Mouse (Mus musculus): ENCODE results near the gene Dnttip2.
A peak's percentile ranks its signal among the peaks of the same experiment; 100 is the strongest.

Gene Dnttip2

GRCm38 (mm10) chr3:122290696-122291095 is 16.5 kb downstream of the Dnttip2 start:
- no peak for DNase-seq (ENCODE audit: low spot score in 2 of 2)

- no peak for DNase-seq (ENCODE audit: low spot score in 2 of 2)
Measured at GRCm38 (mm10) chr3:122291828-122292227, 17.6 kb downstream of the Dnttip2 start.

DNA sequence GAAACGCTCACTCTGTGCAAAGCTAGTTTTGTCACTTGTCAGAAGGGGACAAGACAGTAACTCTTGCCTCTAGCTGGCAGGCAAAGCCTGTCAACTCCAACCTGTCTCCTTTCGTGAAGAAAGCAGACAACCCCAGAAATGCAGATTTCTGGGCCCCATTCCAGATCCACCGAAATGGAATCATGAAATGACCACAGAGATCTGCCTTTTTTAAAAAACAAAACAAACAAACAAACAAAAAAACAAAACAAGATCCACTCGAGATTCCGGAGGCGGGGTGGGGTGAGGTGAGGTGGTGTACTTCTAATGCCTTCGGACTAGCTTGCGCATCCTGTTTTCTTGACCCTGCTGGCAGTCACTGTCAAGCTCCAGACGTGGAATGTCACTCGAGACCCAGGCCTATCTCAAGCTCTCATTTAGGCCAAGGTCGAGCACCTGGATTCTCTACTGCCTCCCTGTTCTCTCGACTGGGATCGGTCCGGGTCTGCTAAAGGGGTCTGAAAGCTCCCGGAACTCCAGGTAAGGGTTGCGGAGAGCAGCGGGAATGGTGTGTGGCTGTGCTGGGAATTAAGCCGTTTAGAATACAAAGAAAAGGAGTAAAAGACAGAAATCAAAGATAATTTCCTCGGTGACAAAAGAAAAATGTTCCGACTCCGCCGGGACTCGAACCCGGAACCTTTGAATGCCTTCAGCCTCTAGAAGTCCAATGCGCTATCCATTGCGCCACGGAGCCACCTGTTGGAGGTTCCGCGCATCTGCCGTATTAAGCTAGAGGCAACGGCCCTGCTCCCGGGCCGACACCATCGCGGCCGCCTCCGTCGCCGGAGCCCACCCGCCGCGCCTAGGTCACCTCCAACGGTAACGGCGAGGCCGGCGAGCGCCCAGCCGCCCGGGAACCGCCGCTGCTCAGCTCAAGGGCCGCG is 18.4 kb downstream of the Dnttip2 start:
- DNase-seq (ENCODE audit: low spot score in 2 of 2): peak; percentile 90 to 92

DNA sequence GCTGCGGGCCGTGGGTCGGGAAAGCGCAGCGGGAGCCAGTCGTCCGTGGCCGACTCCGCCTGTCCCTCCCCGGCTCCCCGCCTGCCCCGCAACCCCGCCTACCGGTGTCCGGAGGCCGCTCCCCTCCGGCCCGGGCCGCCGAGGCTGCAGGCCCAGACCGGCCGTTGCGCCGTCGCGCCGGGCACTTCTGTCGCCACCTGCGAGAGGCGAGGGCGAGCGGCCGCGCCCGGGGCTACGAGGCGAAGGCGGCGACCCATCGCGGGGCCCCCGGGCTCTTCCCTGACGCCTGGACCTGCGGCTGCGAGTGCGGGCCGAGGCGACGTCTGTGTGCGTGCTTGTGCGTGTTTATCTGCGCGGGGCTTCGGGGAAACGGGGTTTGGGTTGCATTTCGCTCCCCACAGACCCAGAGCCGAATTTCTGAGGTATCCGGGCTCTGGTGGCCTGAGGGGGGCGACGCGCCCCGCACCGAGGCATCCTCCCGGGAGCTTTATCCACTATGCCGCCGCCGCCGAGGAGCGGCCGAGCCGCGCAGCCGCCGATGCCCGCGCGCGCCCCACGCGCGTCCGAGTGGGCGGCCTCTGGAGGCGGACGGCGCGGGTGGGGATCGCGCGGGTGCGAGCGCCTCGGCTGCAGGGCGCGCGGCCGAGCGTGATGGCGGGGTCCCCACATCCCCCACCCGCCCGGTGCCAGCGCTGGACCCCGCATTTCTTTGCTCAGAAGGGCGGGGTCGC is 19.2 kb downstream of the Dnttip2 start:
- peak; percentile 55 to 58 for DNase-seq (ENCODE audit: low spot score in 2 of 2)

DNA sequence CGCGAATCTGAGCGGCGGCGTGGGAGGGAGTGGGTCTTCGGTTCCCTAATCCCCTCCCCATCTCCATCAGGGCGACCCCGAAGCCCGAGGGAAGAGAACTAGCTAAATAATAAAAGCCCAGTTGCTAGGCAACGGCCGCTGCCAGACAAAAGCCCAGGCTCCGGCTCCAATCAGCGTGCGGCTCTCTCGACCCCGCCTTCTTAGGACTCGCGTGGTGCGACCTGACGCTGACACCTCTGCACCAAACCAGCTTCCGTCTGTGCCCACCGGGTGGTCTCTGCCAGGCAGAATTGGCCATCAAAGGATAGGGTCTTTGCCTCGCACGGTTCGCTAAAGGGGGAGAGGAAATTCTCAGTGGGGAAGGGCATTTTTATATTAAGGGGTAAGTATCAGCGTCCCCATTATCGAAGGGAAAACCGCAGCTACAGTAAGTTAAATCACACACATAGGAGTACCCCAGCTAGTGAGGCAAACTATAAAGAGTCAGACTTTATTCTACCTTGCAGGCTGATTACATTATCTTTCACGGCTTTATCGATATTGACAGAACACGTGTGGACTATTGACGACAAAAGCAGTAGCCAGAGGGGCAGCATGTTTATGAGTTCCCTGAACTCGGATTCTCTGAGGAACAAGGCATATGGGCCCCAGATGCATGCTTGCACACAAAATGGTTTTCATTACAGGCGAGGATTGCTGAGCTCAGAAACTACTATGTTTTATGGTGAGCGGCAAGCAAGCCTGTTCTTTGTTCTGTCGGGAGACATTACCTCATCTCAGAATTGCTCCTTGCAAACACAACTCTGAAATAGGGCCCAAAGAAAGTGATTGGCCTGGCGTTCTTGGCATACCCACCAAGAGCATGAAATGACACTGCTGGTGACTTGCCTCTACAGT is 20.0 kb downstream of the Dnttip2 start, which contains the start of gene Bcar3:
TSS of gene Bcar3 (plus strand) at position 183 of the 897 bp plus-strand sequence.
- DNase-seq (ENCODE audit: low spot score in 2 of 2): peak; percentile 90 to 96

GRCm38 (mm10) chr3:122295511-122295910 is 21.3 kb downstream of the Dnttip2 start:
- DNase-seq (ENCODE audit: low spot score in 2 of 2): peak in 1 of 2 experiments; percentile 64

- no peak for DNase-seq (ENCODE audit: low spot score in 2 of 2)
Measured at GRCm38 (mm10) chr3:122296979-122297378, 22.8 kb downstream of the Dnttip2 start.

- peak; percentile 75 to 84 for DNase-seq (ENCODE audit: low spot score in 2 of 2)
Measured at GRCm38 (mm10) chr3:122300983-122301919, 27.1 kb downstream of the Dnttip2 start.

- DNase-seq (ENCODE audit: low spot score in 2 of 2): no peak
Measured at GRCm38 (mm10) chr3:122304560-122304959, 30.4 kb downstream of the Dnttip2 start.

GRCm38 (mm10) chr3:122307894-122308671 is 33.9 kb downstream of the Dnttip2 start:
- no peak for DNase-seq (ENCODE audit: low spot score in 2 of 2)

- DNase-seq (ENCODE audit: low spot score in 2 of 2): no peak
Measured at GRCm38 (mm10) chr3:122308981-122309380, 34.8 kb downstream of the Dnttip2 start.

GRCm38 (mm10) chr3:122312078-122312477 is 37.9 kb downstream of the Dnttip2 start:
- DNase-seq (ENCODE audit: low spot score in 2 of 2): peak; percentile 84 to 90

DNA sequence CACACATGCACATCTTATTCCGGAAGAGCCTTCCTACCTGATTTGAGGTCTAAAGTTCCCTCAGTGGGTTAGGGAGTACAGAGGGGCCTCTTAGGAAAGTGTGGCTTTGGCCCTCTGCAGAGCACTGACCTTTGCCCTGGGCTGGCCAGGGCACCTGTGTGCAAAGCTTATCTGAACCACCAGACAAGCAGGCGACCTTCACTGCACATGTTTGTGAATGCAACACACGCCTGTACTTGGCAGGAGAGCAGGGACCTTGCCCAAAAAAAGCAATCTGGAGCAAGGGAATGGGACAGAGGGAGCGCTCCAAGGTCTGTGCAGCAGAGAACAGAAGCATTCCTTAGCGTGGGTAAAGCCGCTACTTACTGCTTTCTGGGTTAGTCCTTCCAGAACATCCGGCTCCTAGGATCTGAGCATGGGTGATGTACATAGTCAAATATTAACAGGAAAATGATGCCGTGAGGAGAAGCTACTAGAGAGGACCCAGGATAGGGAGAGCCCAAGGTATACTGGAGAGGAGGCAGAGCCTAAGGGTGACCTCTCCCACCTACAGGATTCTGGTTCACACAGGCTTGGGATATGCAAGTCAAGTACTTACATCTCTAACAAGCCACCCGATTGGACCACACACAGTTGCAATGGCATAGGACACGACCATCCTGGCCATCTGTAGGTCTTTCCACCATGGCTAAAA is 38.9 kb downstream of the Dnttip2 start:
- no peak for DNase-seq (ENCODE audit: low spot score in 2 of 2)

GRCm38 (mm10) chr3:122313936-122314335 is 39.7 kb downstream of the Dnttip2 start:
- no peak for DNase-seq (ENCODE audit: low spot score in 2 of 2)

- no peak for DNase-seq (ENCODE audit: low spot score in 2 of 2)
Measured at GRCm38 (mm10) chr3:122316621-122317020, 42.4 kb downstream of the Dnttip2 start.

- DNase-seq (ENCODE audit: low spot score in 2 of 2): no peak
Measured at GRCm38 (mm10) chr3:122317339-122317738, 43.2 kb downstream of the Dnttip2 start.

DNA sequence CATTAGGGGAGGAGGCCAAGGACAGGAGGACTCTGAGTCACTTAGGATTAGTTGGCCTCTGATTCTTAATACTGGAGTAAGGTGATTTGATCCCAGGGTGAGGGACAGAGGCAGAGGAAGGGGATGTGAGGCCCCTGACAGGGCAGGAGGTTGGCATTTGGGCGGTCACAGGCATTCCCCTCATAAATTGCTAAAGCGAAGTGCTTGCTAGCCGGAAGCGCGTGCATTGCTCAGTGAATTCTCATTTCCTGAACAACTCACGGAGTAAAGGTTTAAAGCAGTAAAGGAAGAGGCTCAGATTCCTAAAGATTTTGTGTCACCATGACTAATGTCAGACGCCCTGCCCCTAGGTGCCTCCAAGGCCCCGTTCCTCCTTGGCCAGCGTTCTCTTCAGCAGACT is 48.0 kb downstream of the Dnttip2 start:
- no peak for DNase-seq (ENCODE audit: low spot score in 2 of 2)

GRCm38 (mm10) chr3:122323841-122324240 is 49.7 kb downstream of the Dnttip2 start:
- DNase-seq (ENCODE audit: low spot score in 2 of 2): no peak

GRCm38 (mm10) chr3:122324528-122324927 is 50.3 kb downstream of the Dnttip2 start:
- DNase-seq (ENCODE audit: low spot score in 2 of 2): no peak
